Comparison of ENCODE assay signal across 7 mouse cellular contexts in genomic region chr1:193575986-193576713, GRCm38 (mm10).
DNase-seq lines count a peak whose midpoint lies in the region; ATAC-seq and TF ChIP-seq lines count a peak whose summit lies in the region.

No protein-coding gene starts in this region.

- H3K36me3 ChIP-seq in hindbrain, postnatal 0 days (ENCODE audit: insufficient read depth, low read length) = no peaks in the 10 kb centered on the region

- WGBS in hindbrain, postnatal 0 days = 6% methylated on average over 12 of the region's 12 CpGs

- peak; percentile 62 to 63 for DNase-seq in adrenal gland, adult 18-20 months (ENCODE audit: low spot score in 2 of 2)
- peak; percentile 73 to 85 for DNase-seq in cerebellum, postnatal 4 days (ENCODE audit: low spot score in 2 of 2)
- DNase-seq in gastrocnemius, adult 2 months = peak; percentile 76
- DNase-seq in hindbrain, postnatal 0 days (ENCODE audit: low spot score) = peak; percentile 97
- DNase-seq in left cerebral cortex, adult 18-20 months (ENCODE audit: low spot score in 2 of 2) = peak; percentile 84 to 90
- peak; percentile 81 for DNase-seq in lung, postnatal 36 days
- peak; percentile 84 to 87 for DNase-seq in right cerebral cortex, postnatal 36 days (ENCODE audit: low spot score in 2 of 2)

- no peak overlapping the region for H3K4me3 ChIP-seq in gastrocnemius, adult 2 months
- H3K4me3 ChIP-seq in hindbrain, postnatal 0 days (ENCODE audit: low read length) = no peak overlapping the region

- peak; percentile 95 for ATAC-seq in hindbrain, postnatal 0 days

- H3K9me3 ChIP-seq in hindbrain, postnatal 0 days (ENCODE audit: low read length) = no peaks in the 10 kb centered on the region

- H3K4me2 ChIP-seq in hindbrain, postnatal 0 days (ENCODE audit: low read depth, low read length) = 0 out of 2 replicates have a peak overlapping the region, but pooled peaks have one; percentile 18

- no peak overlapping the region for H3K9ac ChIP-seq in hindbrain, postnatal 0 days (replicated peaks; ENCODE audit: low read length)

- no peaks in the 10 kb centered on the region for H3K4me1 ChIP-seq in hindbrain, postnatal 0 days (ENCODE audit: insufficient read depth, low read length)

- TF ChIP-seq CTCF in gastrocnemius, adult 2 months (IDR thresholded peaks at IDR 0.05) = peak; percentile 95
- TF ChIP-seq CTCF in hindbrain, postnatal 0 days (IDR thresholded peaks at IDR 0.05; ENCODE audit: low read depth) = peak; percentile 96

- intact Hi-C loops in gastrocnemius, adult 2 months (cut with DNase I) = loop anchor here (2.0 to 10.0 kb wide), 2 partner anchors 127 to 649 kb away; no protein-coding TSS in a partner anchor

- H3K27me3 ChIP-seq in hindbrain, postnatal 0 days (ENCODE audit: insufficient read depth, low read length) = no peaks in the 10 kb centered on the region

- no peak overlapping the region for H3K27ac ChIP-seq in gastrocnemius, adult 2 months
- H3K27ac ChIP-seq in hindbrain, postnatal 0 days = no peak overlapping the region
